Mouse (Mus musculus): ENCODE measurements around the gene Spp2. TPM values are rescaled to one million over a fixed set of nuclear protein-coding genes. Genes with fewer than 3 reads are reported as not detected.

Spp2 gene
- polyA plus RNA-seq (2015; fragmentation: Nextera tagmentation; extraction: Ambion mirVana) = 0.40 and 0.50 TPM in 2 replicates

GRCm38 (mm10) chr1:88406807-88407198 lies at the start of gene Spp2:
Gene Spp2, plus strand, starts transcription at chr1:88406961.
- WGBS = 82% methylated on average over 5 of the region's 5 CpGs
- ATAC-seq = no peak
- no peaks in the 10 kb centered on the region for H3K36me3 ChIP-seq
- peaks cover 18% of the 10 kb centered on the region for H3K4me1 ChIP-seq (replicated peaks)
- no peak within 1 kb of the TSS for H3K4me3 ChIP-seq (replicated peaks)
- peak within 1 kb of the TSS; percentile 19; the same call in 1 of the 2 replicates for H3K27ac ChIP-seq
- no peak within 1 kb of the TSS for H3K4me2 ChIP-seq (replicated peaks)
- H3K27me3 ChIP-seq = no peaks in the 10 kb centered on the region
- H3K9me3 ChIP-seq = no peaks in the 10 kb centered on the region
- H3K9ac ChIP-seq (replicated peaks) = no peak within 1 kb of the TSS

GRCm38 (mm10) chr1:88357458-88358090 lies 49.2 kb upstream of the Spp2 start:
- H3K9ac ChIP-seq (replicated peaks) = no peak overlapping the region
- H3K4me1 ChIP-seq (replicated peaks) = peaks cover 4% of the 10 kb centered on the region; the same call in 1 of the 2 replicates
- no peaks in the 10 kb centered on the region for H3K9me3 ChIP-seq
- no peak overlapping the region for H3K27ac ChIP-seq
- no peak overlapping the region for H3K4me3 ChIP-seq (replicated peaks)
- ATAC-seq = peak; percentile 85
- H3K27me3 ChIP-seq = no peaks in the 10 kb centered on the region
- 65% methylated on average over 6 of the region's 6 CpGs for WGBS
- no peak overlapping the region for H3K4me2 ChIP-seq (replicated peaks)
- H3K36me3 ChIP-seq = no peaks in the 10 kb centered on the region

- Histone ChIP-seq H3K36me3 (no peaks in the 10 kb centered on the region), H3K9me3 (no peaks in the 10 kb centered on the region), H3K9ac (replicated peaks) (no peak overlapping the region), H3K27ac (no peak overlapping the region), H3K4me3 (replicated peaks) (no peak overlapping the region), H3K4me1 (replicated peaks) (no peaks in the 10 kb centered on the region), H3K27me3 (no peaks in the 10 kb centered on the region), H3K4me2 (replicated peaks) (no peak overlapping the region)
- peak; percentile 41 for ATAC-seq
- 76% methylated on average over 7 of the region's 7 CpGs for WGBS
These were observed 48.6 kb upstream of the Spp2 start for GRCm38 (mm10) chr1:88358102-88358654.

GRCm38 (mm10) chr1:88361085-88361484 lies 45.7 kb upstream of the Spp2 start:
- Histone ChIP-seq H3K27me3 (no peaks in the 10 kb centered on the region), H3K36me3 (no peaks in the 10 kb centered on the region), H3K4me3 (replicated peaks) (no peak overlapping the region), H3K27ac (no peak overlapping the region), H3K9ac (replicated peaks) (no peak overlapping the region), H3K9me3 (no peaks in the 10 kb centered on the region), H3K4me2 (replicated peaks) (no peak overlapping the region), H3K4me1 (replicated peaks) (no peaks in the 10 kb centered on the region)
- no peak for ATAC-seq
- 68% methylated on average over 4 of the region's 4 CpGs for WGBS

DNA sequence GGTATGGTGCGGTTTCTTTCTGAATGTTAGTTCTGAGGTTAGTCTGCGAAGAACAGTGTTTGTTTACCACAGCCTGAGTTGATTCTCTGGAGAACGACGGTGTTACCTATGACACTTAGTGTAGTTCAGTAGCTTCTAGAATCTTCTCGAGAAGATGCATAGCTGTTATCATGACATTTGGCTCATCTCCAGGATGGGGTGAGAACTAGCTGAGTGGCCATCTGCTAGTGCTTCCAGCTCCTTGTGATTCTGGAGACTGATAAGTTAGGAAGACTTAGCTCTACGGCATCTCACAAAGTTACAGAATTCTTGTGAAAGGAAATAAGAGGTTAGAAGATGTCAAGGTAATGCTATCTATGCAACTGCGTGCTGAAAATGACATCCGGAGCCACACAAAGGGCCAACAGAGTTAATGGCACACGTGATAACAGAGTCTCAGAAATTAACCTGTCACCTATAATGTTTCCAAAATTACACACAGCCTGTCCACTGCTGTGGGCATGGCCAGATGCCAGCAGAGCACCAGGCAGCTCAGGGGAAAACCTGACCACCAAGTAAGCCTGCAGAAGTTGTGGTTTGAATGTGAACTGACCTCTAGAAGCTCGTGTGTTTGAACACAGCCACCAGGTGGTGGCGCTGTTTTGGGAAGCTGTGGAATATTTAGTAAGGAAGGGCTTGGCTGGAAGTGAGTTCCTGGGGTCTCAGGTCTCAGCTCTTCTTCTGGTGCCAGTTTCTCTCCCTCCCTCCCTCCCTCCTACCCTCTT lies 39.7 kb upstream of the Spp2 start:
- Histone ChIP-seq H3K4me1 (replicated peaks) (0 out of 2 replicates have a peak, but pooled peaks cover 6% of the 10 kb centered on the region), H3K27me3 (no peaks in the 10 kb centered on the region), H3K4me3 (replicated peaks) (no peak overlapping the region), H3K36me3 (0 out of 2 replicates have a peak, but pooled peaks cover 2% of the 10 kb centered on the region), H3K4me2 (replicated peaks) (no peak overlapping the region), H3K27ac (no peak overlapping the region), H3K9ac (replicated peaks) (no peak overlapping the region), H3K9me3 (no peaks in the 10 kb centered on the region)
- ATAC-seq = no peak
- WGBS = 82% methylated on average over 11 of the region's 11 CpGs

GRCm38 (mm10) chr1:88378446-88378845 lies 28.3 kb upstream of the Spp2 start:
- Histone ChIP-seq H3K27me3 (no peaks in the 10 kb centered on the region), H3K4me1 (replicated peaks) (no peaks in the 10 kb centered on the region), H3K4me2 (replicated peaks) (no peak overlapping the region), H3K36me3 (no peaks in the 10 kb centered on the region), H3K9ac (replicated peaks) (no peak overlapping the region), H3K9me3 (peaks cover 4% of the 10 kb centered on the region; the same call in 1 of the 2 replicates), H3K27ac (no peak overlapping the region), H3K4me3 (replicated peaks) (no peak overlapping the region)
- 92% methylated on average over 1 of the region's 1 CpGs for WGBS
- no peak for ATAC-seq

- no peak overlapping the region for H3K27ac ChIP-seq
- H3K4me2 ChIP-seq (replicated peaks) = no peak overlapping the region
- 83% methylated on average over 4 of the region's 4 CpGs for WGBS
- ATAC-seq = no peak
- H3K9me3 ChIP-seq = no peaks in the 10 kb centered on the region
- H3K36me3 ChIP-seq = no peaks in the 10 kb centered on the region
- H3K4me3 ChIP-seq (replicated peaks) = no peak overlapping the region
- H3K9ac ChIP-seq (replicated peaks) = no peak overlapping the region
- H3K4me1 ChIP-seq (replicated peaks) = no peaks in the 10 kb centered on the region
- no peaks in the 10 kb centered on the region for H3K27me3 ChIP-seq
These were observed 15.1 kb upstream of the Spp2 start for GRCm38 (mm10) chr1:88391632-88392031.

DNA sequence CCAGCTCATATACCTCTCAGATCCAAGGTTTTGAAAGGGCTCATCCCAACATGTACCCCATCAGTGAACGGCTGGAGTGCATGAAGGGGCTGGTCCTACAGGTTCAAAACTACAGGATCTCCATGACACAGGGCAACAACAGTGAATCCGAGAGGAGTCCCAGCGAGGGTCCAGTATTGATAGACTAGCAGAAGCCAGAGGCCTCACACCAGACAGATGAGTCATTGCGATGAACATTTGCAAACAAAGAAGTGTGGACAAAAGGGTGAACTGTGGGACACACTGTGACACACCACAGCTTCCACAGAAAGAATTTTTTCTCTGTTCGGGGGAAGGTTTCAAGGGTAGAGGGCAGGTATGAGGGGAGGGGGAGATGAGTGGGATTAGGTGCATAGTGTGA lies 13.4 kb upstream of the Spp2 start:
- WGBS = 88% methylated on average over 5 of the region's 5 CpGs
- no peak overlapping the region for H3K4me3 ChIP-seq (replicated peaks)

GRCm38 (mm10) chr1:88403378-88403777 lies 3.4 kb upstream of the Spp2 start:
- Histone ChIP-seq H3K27me3 (no peaks in the 10 kb centered on the region), H3K9me3 (no peaks in the 10 kb centered on the region), H3K27ac (no peak overlapping the region), H3K4me2 (replicated peaks) (no peak overlapping the region), H3K4me3 (replicated peaks) (no peak overlapping the region), H3K36me3 (no peaks in the 10 kb centered on the region), H3K9ac (replicated peaks) (no peak overlapping the region), H3K4me1 (replicated peaks) (peaks cover 19% of the 10 kb centered on the region; the same call in 1 of the 2 replicates)
- no peak for ATAC-seq
- WGBS = 87% methylated on average over 3 of the region's 3 CpGs

More for the DNA sequence above, 13.4 kb upstream of the Spp2 start:
- Histone ChIP-seq H3K27ac (no peak overlapping the region), H3K9ac (replicated peaks) (no peak overlapping the region), H3K9me3 (no peaks in the 10 kb centered on the region), H3K36me3 (no peaks in the 10 kb centered on the region), H3K27me3 (no peaks in the 10 kb centered on the region), H3K4me1 (replicated peaks) (peaks cover 2% of the 10 kb centered on the region; the same call in 1 of the 2 replicates), H3K4me2 (replicated peaks) (no peak overlapping the region)
- ATAC-seq = no peak

DNA sequence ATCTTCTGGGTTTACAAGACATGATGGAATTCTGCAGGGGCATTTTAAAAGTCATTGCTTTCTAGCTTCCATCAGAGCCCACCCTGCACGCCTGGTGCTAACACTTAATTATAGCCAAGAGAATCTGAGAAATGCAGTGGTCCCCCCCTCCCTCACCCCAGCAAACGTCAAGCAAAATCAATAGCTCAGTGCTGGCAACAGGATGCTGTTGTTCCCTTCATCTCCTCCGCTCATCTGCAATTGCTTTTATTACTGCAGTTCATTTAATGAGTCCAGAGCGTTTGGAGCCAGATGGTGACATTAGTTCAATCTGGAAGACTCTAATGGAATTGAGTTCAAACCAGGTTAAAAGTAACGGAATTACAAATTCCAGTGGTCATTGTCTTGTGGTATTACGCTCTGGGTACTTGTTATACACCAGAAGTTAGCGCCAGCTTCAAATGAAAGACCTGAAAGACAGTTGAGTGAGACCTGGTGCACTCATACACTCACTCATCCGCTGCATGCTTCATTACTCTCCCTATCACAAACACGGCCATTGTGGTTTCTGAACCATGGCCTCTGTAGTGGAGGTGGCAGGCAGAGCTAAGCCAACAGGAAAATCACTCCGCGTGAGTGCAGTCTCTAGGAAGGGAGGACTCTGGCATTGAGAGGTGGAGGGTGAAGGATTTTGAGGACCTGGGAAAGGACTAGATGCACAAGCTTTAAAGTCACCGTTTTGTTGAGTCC lies 519 bp upstream of the Spp2 start:
- ATAC-seq = peak; percentile 69; the same call in 1 of the 2 replicates
- Histone ChIP-seq H3K27ac (peak overlapping the region; percentile 19; the same call in 1 of the 2 replicates), H3K4me2 (replicated peaks) (no peak overlapping the region)

GRCm38 (mm10) chr1:88408340-88408739 lies 1.6 kb downstream of the Spp2 start:
- Histone ChIP-seq H3K27ac (no peak overlapping the region), H3K4me1 (replicated peaks) (peaks cover 23% of the 10 kb centered on the region), H3K9ac (replicated peaks) (no peak overlapping the region), H3K4me2 (replicated peaks) (no peak overlapping the region), H3K9me3 (no peaks in the 10 kb centered on the region), H3K4me3 (replicated peaks) (no peak overlapping the region), H3K36me3 (no peaks in the 10 kb centered on the region), H3K27me3 (no peaks in the 10 kb centered on the region)
- ATAC-seq = no peak
- WGBS = 90% methylated on average over 4 of the region's 4 CpGs

More for the DNA sequence above, 519 bp upstream of the Spp2 start:
- WGBS = 55% methylated on average over 12 of the region's 12 CpGs
- Histone ChIP-seq H3K36me3 (no peaks in the 10 kb centered on the region), H3K27me3 (no peaks in the 10 kb centered on the region), H3K4me1 (replicated peaks) (peaks cover 13% of the 10 kb centered on the region; the same call in 1 of the 2 replicates), H3K4me3 (replicated peaks) (no peak overlapping the region), H3K9ac (replicated peaks) (no peak overlapping the region), H3K9me3 (no peaks in the 10 kb centered on the region)
